Mouse (Mus musculus): ENCODE results near the gene Ubtf. TPM values are rescaled to one million over a fixed set of nuclear protein-coding genes. Genes with fewer than 3 reads are reported as not detected.
A peak's percentile ranks its signal among the peaks of the same experiment; 100 is the strongest.

Ubtf gene
- polyA plus RNA-seq, 1 experiment from 2014 or later = 93.8 TPM

DNA sequence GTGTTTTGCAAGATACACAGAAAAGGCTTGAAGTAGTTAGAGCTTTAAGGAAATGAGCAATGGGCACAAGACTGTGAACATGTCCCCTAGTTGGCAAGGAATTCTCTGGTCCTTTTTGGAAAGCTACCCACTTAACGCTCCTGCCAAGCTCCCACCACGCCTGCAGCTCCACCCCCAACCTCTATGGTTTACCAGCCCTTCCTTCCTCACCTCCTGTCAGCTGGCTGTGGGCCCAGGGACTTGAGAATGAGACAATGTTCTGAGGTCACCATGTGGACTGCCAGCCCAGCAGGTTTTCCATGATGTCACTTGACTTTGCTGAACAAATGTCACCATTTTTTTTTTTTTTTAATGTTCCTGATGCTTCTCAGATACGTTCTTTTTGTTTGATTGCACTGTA, 19.0 kb upstream of the Ubtf start:
- TF ChIP-seq CTCF (IDR thresholded peaks at IDR 0.05; ENCODE audit: low read depth) = no peak
- no peak overlapping the region for H3K27ac ChIP-seq (ENCODE audit: low read depth)
- H3K27me3 ChIP-seq (ENCODE audit: insufficient read depth, low read length) = no peaks in the 10 kb centered on the region
- ATAC-seq (ENCODE audit: insufficient read depth) (no peak), DNase-seq (peak; percentile 86)
- no peaks in the 10 kb centered on the region for H3K9me3 ChIP-seq (ENCODE audit: low read depth, low read length)
- WGBS = 22% methylated on average over 3 of the region's 3 CpGs
- H3K9ac ChIP-seq = no peak overlapping the region
- H3K4me2 ChIP-seq = no peak overlapping the region
- peaks cover 6% of the 10 kb centered on the region; the same call in 1 of the 2 replicates for H3K4me1 ChIP-seq (ENCODE audit: insufficient read depth)
- H3K36me3 ChIP-seq (ENCODE audit: insufficient read depth) = no peaks in the 10 kb centered on the region
- no peak overlapping the region for H3K4me3 ChIP-seq (ENCODE audit: low read depth, low read length)

DNA sequence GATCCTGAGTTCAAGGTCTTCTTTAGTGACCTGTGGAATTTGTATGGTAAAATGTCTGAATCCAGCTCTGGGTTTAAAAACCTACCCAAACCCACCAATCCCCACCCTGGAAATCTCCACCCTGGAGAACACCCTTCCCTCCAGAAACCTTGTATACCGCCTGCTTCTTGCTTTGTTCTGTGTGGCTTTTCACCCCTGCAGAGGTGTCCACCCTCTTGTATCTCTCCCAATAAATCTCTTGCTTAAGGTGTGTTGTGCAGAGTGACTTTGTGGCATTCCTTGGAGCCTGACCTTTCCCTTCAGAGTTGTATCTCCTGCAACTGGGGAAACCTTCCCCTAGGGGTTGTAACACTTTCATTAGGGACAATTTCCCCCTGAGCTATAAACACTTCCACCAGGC, 18.4 kb upstream of the Ubtf start:
- WGBS = 72% methylated on average over 1 of the region's 1 CpGs
- ATAC-seq (ENCODE audit: insufficient read depth) = no peak
- H3K27ac ChIP-seq (ENCODE audit: low read depth) = no peak overlapping the region
- H3K27me3 ChIP-seq (ENCODE audit: insufficient read depth, low read length) = no peaks in the 10 kb centered on the region
- no peaks in the 10 kb centered on the region for H3K36me3 ChIP-seq (ENCODE audit: insufficient read depth)
- H3K4me2 ChIP-seq = no peak overlapping the region
- no peak overlapping the region for H3K9ac ChIP-seq
- H3K4me1 ChIP-seq (ENCODE audit: insufficient read depth) = peaks cover 6% of the 10 kb centered on the region; the same call in 1 of the 2 replicates
- H3K9me3 ChIP-seq (ENCODE audit: low read depth, low read length) = no peaks in the 10 kb centered on the region
- TF ChIP-seq CTCF (IDR thresholded peaks at IDR 0.05; ENCODE audit: low read depth) = no peak
- H3K4me3 ChIP-seq (ENCODE audit: low read depth, low read length) = no peak overlapping the region
- DNase-seq = no peak

GRCm38 (mm10) chr11:102336191-102336590, 16.6 kb upstream of the Ubtf start:
- 69% methylated on average over 1 of the region's 1 CpGs for WGBS
- H3K4me1 ChIP-seq (ENCODE audit: insufficient read depth) = peaks cover 6% of the 10 kb centered on the region; the same call in 1 of the 2 replicates
- no peak overlapping the region for H3K9ac ChIP-seq
- no peaks in the 10 kb centered on the region for H3K36me3 ChIP-seq (ENCODE audit: insufficient read depth)
- no peak for DNase-seq
- no peak overlapping the region for H3K4me3 ChIP-seq (ENCODE audit: low read depth, low read length)
- no peaks in the 10 kb centered on the region for H3K9me3 ChIP-seq (ENCODE audit: low read depth, low read length)
- no peak overlapping the region for H3K27ac ChIP-seq (ENCODE audit: low read depth)
- no peaks in the 10 kb centered on the region for H3K27me3 ChIP-seq (ENCODE audit: insufficient read depth, low read length)
- TF ChIP-seq CTCF (IDR thresholded peaks at IDR 0.05; ENCODE audit: low read depth) = no peak
- no peak for ATAC-seq (ENCODE audit: insufficient read depth)
- no peak overlapping the region for H3K4me2 ChIP-seq

GRCm38 (mm10) chr11:102334973-102335700, 15.6 kb upstream of the Ubtf start:
- ATAC-seq (ENCODE audit: insufficient read depth) (no peak), DNase-seq (peak; percentile 30)
- no peak overlapping the region for H3K4me3 ChIP-seq (ENCODE audit: low read depth, low read length)
- no peak for TF ChIP-seq CTCF (IDR thresholded peaks at IDR 0.05; ENCODE audit: low read depth)
- peaks cover 6% of the 10 kb centered on the region; the same call in 1 of the 2 replicates for H3K4me1 ChIP-seq (ENCODE audit: insufficient read depth)
- no peaks in the 10 kb centered on the region for H3K36me3 ChIP-seq (ENCODE audit: insufficient read depth)
- no peak overlapping the region for H3K27ac ChIP-seq (ENCODE audit: low read depth)
- no peaks in the 10 kb centered on the region for H3K27me3 ChIP-seq (ENCODE audit: insufficient read depth, low read length)
- no peak overlapping the region for H3K4me2 ChIP-seq
- H3K9me3 ChIP-seq (ENCODE audit: low read depth, low read length) = no peaks in the 10 kb centered on the region
- 29% methylated on average over 9 of the region's 9 CpGs for WGBS
- no peak overlapping the region; the same call in 1 of the 2 replicates for H3K9ac ChIP-seq

- Histone ChIP-seq H3K4me1 (ENCODE audit: insufficient read depth) (peaks cover 5% of the 10 kb centered on the region; the same call in 1 of the 2 replicates), H3K36me3 (ENCODE audit: insufficient read depth) (no peaks in the 10 kb centered on the region), H3K9me3 (ENCODE audit: low read depth, low read length) (no peaks in the 10 kb centered on the region), H3K4me2 (no peak overlapping the region), H3K9ac (no peak overlapping the region), H3K27me3 (ENCODE audit: insufficient read depth, low read length) (no peaks in the 10 kb centered on the region), H3K27ac (ENCODE audit: low read depth) (no peak overlapping the region), H3K4me3 (ENCODE audit: low read depth, low read length) (no peak overlapping the region)
- ATAC-seq (ENCODE audit: insufficient read depth) (no peak), DNase-seq (no peak)
- no peak for TF ChIP-seq CTCF (IDR thresholded peaks at IDR 0.05; ENCODE audit: low read depth)
- WGBS = 40% methylated on average over 4 of the region's 4 CpGs
Observed at GRCm38 (mm10) chr11:102334010-102334409, 14.5 kb upstream of the Ubtf start.

GRCm38 (mm10) chr11:102333061-102333460, 13.5 kb upstream of the Ubtf start:
- H3K9ac ChIP-seq = no peak overlapping the region
- no peaks in the 10 kb centered on the region for H3K36me3 ChIP-seq (ENCODE audit: insufficient read depth)
- H3K27ac ChIP-seq (ENCODE audit: low read depth) = no peak overlapping the region
- no peak overlapping the region for H3K4me2 ChIP-seq
- no peaks in the 10 kb centered on the region for H3K27me3 ChIP-seq (ENCODE audit: insufficient read depth, low read length)
- no peak overlapping the region for H3K4me3 ChIP-seq (ENCODE audit: low read depth, low read length)
- ATAC-seq (ENCODE audit: insufficient read depth) (no peak), DNase-seq (no peak)
- H3K4me1 ChIP-seq (ENCODE audit: insufficient read depth) = no peaks in the 10 kb centered on the region; the same call in 1 of the 2 replicates
- TF ChIP-seq CTCF (IDR thresholded peaks at IDR 0.05; ENCODE audit: low read depth) = no peak
- no peaks in the 10 kb centered on the region for H3K9me3 ChIP-seq (ENCODE audit: low read depth, low read length)

DNA sequence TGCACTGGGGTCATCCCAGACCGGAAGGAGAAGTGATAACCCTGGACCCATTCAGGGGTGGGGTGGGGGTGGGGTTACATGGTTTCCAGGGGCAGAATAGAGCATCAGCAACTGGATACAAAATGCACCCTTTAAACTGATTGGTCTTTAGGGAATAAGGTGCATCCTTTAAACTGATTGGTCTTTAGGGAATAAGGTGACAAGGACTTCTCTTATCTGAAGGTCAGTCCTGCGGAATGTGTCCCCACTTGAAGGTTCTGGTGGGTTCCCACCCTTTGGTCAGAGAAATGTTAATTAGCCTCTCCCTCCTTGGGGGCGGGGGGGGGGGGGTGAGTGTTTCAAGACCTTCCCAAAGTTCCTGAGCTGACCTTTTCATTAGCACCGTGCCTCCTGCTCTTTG, 12.3 kb upstream of the Ubtf start:
- ATAC-seq (ENCODE audit: insufficient read depth) (no peak), DNase-seq (no peak)
- Histone ChIP-seq H3K36me3 (ENCODE audit: insufficient read depth) (no peaks in the 10 kb centered on the region), H3K4me3 (ENCODE audit: low read depth, low read length) (no peak overlapping the region), H3K27ac (ENCODE audit: low read depth) (no peak overlapping the region), H3K4me1 (ENCODE audit: insufficient read depth) (no peaks in the 10 kb centered on the region), H3K9me3 (ENCODE audit: low read depth, low read length) (no peaks in the 10 kb centered on the region), H3K9ac (no peak overlapping the region), H3K27me3 (ENCODE audit: insufficient read depth, low read length) (no peaks in the 10 kb centered on the region), H3K4me2 (no peak overlapping the region)
- 58% methylated on average over 3 of the region's 4 CpGs for WGBS
- TF ChIP-seq CTCF (IDR thresholded peaks at IDR 0.05; ENCODE audit: low read depth) = no peak
